In the genomic region with DNA sequence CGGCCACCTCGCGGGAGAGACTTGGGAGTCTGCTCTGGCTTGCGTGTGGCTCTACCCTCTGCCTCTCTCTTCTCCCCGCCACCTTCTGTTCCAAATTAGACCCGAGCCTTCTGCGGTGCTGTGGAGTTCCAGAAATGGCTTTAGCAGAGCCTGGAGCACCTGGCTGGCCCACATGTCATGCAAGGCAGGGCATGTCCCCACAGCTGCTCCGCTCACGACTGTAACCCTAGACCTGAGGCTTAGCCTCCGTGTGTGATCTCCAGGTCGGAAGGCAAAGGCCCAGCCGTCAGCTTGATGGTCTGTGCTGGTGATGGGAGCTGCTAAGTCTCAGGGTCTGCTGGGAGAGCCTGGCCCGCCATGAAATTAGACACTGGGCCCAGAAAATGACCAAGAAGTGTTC, we compare ENCODE assay signal across 20 mouse cellular contexts. TPM values are rescaled to one million over a fixed set of nuclear protein-coding genes. Genes with fewer than 3 reads are reported as not detected.
A peak's percentile ranks its signal among the peaks of the same experiment; 100 is the strongest.
DNase-seq lines count a peak whose midpoint lies in the region; ATAC-seq lines count a peak whose summit lies in the region.
"Had no signal": no experiment of that assay in that cellular context is flagged by ENCODE, and none has a peak within 500 bp of the region (broad histone marks: within the 10 kb centered on the region; RNA-seq: fewer than 3 reads in every experiment).

No protein-coding gene starts in this region.

- ATAC-seq in hindbrain, embryonic 16.5 days = no peak
- no peak for ATAC-seq in embryonic facial prominence, embryonic 11.5 days (replicated peaks; ENCODE audit: insufficient number of reproducible peaks, low FRiP score, low TSS enrichment, low read depth)
- ATAC-seq in forebrain, embryonic 16.5 days = no peak
- ATAC-seq: inflammation-experienced regulatory T-cells, adult 6 months had no signal

- H3K27ac ChIP-seq in hindbrain, embryonic 10.5 days = peak overlapping the region; percentile 13
- H3K27ac ChIP-seq in hindbrain, embryonic 16.5 days (ENCODE audit: low read depth, low read length) = no peak overlapping the region
- H3K27ac ChIP-seq in embryonic facial prominence, embryonic 11.5 days (replicated peaks; ENCODE audit: low read depth, low read length) = no peak overlapping the region
- no peak overlapping the region for H3K27ac ChIP-seq in forebrain, embryonic 16.5 days (ENCODE audit: low read length)
- H3K27ac ChIP-seq: forebrain, embryonic 12.5 days; hindbrain, embryonic 12.5 days; liver, embryonic 13.5 days; neural tube, embryonic 12.5 days had no signal

- H3K36me3 ChIP-seq in hindbrain, embryonic 10.5 days = no peaks in the 10 kb centered on the region
- no peaks in the 10 kb centered on the region for H3K36me3 ChIP-seq in hindbrain, embryonic 16.5 days (ENCODE audit: control insufficient read depth, insufficient read depth, low read length)
- H3K36me3 ChIP-seq in embryonic facial prominence, embryonic 11.5 days (replicated peaks; ENCODE audit: control insufficient read depth, insufficient read depth, low read depth, low read length) = no peaks in the 10 kb centered on the region
- no peaks in the 10 kb centered on the region for H3K36me3 ChIP-seq in forebrain, embryonic 16.5 days (ENCODE audit: control insufficient read depth, insufficient read depth)
- H3K36me3 ChIP-seq: forebrain, embryonic 12.5 days; hindbrain, embryonic 12.5 days; liver, embryonic 13.5 days; neural tube, embryonic 12.5 days had no signal

- 76% methylated on average over 13 of the region's 13 CpGs for WGBS in hindbrain, embryonic 10.5 days
- 91% methylated on average over 13 of the region's 13 CpGs for WGBS in hindbrain, embryonic 16.5 days
- 53% methylated on average over 13 of the region's 13 CpGs for WGBS in embryonic facial prominence, embryonic 11.5 days
- WGBS in forebrain, embryonic 16.5 days = 92% methylated on average over 13 of the region's 13 CpGs

- H3K27me3 ChIP-seq in hindbrain, embryonic 10.5 days (ENCODE audit: insufficient read depth, poor library complexity, severe bottlenecking) = peaks cover 15% of the 10 kb centered on the region; the same call in 1 of the 2 replicates
- peaks cover under 1% of the 10 kb centered on the region for H3K27me3 ChIP-seq in hindbrain, embryonic 16.5 days (replicated peaks; ENCODE audit: control insufficient read depth, insufficient read depth, low read length)
- no peaks in the 10 kb centered on the region for H3K27me3 ChIP-seq in embryonic facial prominence, embryonic 11.5 days (ENCODE audit: control insufficient read depth, insufficient read depth, low read length)
- H3K27me3 ChIP-seq in forebrain, embryonic 16.5 days (replicated peaks; ENCODE audit: control insufficient read depth, insufficient read depth, low read length) = no peaks in the 10 kb centered on the region
- H3K27me3 ChIP-seq: hindbrain, embryonic 12.5 days; neural tube, embryonic 12.5 days had no signal

- peaks cover 87% of the 10 kb centered on the region for H3K4me1 ChIP-seq in hindbrain, embryonic 10.5 days (replicated peaks)
- peaks cover 22% of the 10 kb centered on the region for H3K4me1 ChIP-seq in hindbrain, embryonic 16.5 days (ENCODE audit: control insufficient read depth, insufficient read depth, low read depth, low read length)
- H3K4me1 ChIP-seq in embryonic facial prominence, embryonic 11.5 days (ENCODE audit: control insufficient read depth, insufficient read depth, low read length) = peaks cover 15% of the 10 kb centered on the region
- peaks cover 25% of the 10 kb centered on the region for H3K4me1 ChIP-seq in forebrain, embryonic 16.5 days (replicated peaks; ENCODE audit: control insufficient read depth, insufficient read depth, low read length)
- H3K4me1 ChIP-seq: liver, embryonic 13.5 days had no signal

- H3K4me2 ChIP-seq in hindbrain, embryonic 16.5 days (ENCODE audit: low read length) = no peak overlapping the region
- H3K4me2 ChIP-seq in embryonic facial prominence, embryonic 11.5 days (ENCODE audit: low read depth, low read length) = no peak overlapping the region
- H3K4me2 ChIP-seq in forebrain, embryonic 16.5 days (ENCODE audit: low read length) = no peak overlapping the region
- H3K4me2 ChIP-seq: forebrain, embryonic 12.5 days; heart, embryonic 11.5 days; hindbrain, embryonic 12.5 days; liver, embryonic 13.5 days; lung, embryonic 14.5 days; neural tube, embryonic 12.5 days had no signal

- intact Hi-C loops in gastrocnemius, postnatal 14 days (cut with DNase I; ENCODE audit: low total_unique reads) = no loop called here

- H3K9ac ChIP-seq in hindbrain, embryonic 16.5 days (ENCODE audit: low read depth, low read length) = no peak overlapping the region
- H3K9ac ChIP-seq in embryonic facial prominence, embryonic 11.5 days (replicated peaks; ENCODE audit: low read length) = no peak overlapping the region
- no peak overlapping the region for H3K9ac ChIP-seq in forebrain, embryonic 16.5 days (replicated peaks; ENCODE audit: low read depth, low read length)
- H3K9ac ChIP-seq: forebrain, embryonic 12.5 days; hindbrain, embryonic 12.5 days; liver, embryonic 13.5 days; lung, embryonic 14.5 days; neural tube, embryonic 12.5 days had no signal

- no peaks in the 10 kb centered on the region for H3K9me3 ChIP-seq in hindbrain, embryonic 10.5 days
- H3K9me3 ChIP-seq in hindbrain, embryonic 16.5 days (ENCODE audit: control insufficient read depth, low read length) = no peaks in the 10 kb centered on the region
- no peaks in the 10 kb centered on the region for H3K9me3 ChIP-seq in embryonic facial prominence, embryonic 11.5 days (replicated peaks; ENCODE audit: control insufficient read depth, low read length)
- no peaks in the 10 kb centered on the region for H3K9me3 ChIP-seq in forebrain, embryonic 16.5 days (ENCODE audit: control insufficient read depth, low read length)
- H3K9me3 ChIP-seq: forebrain, embryonic 12.5 days; hindbrain, embryonic 12.5 days; liver, embryonic 13.5 days; neural tube, embryonic 12.5 days had no signal

- no peak for DNase-seq in hindbrain, embryonic 10.5 days (ENCODE audit: low spot score)
- peak; percentile 52 for DNase-seq in embryonic facial prominence, embryonic 11.5 days (ENCODE audit: low spot score)
- peak; percentile 64 for DNase-seq in gastrocnemius, postnatal 14 days
- DNase-seq in mesoderm, embryonic 11.5 days (ENCODE audit: low read depth, low spot score) = peak; percentile 59
- DNase-seq in frontal cortex, postnatal 36 days (ENCODE audit: low spot score in 2 of 2) = no peak
- DNase-seq: cerebellum, adult 8-10 months; heart, postnatal 10 days; kidney, adult 8-10 months; liver, embryonic 13.5 days; lung, embryonic 14.5 days; lung, postnatal 36 days; spleen, adult 18-20 months; thymus, postnatal 36 days had no signal

- H3K4me3 ChIP-seq in hindbrain, embryonic 10.5 days = no peak overlapping the region
- H3K4me3 ChIP-seq in hindbrain, embryonic 16.5 days (ENCODE audit: low read length) = no peak overlapping the region
- no peak overlapping the region for H3K4me3 ChIP-seq in embryonic facial prominence, embryonic 11.5 days (ENCODE audit: low read depth, low read length)
- H3K4me3 ChIP-seq in forebrain, embryonic 16.5 days (replicated peaks; ENCODE audit: low read length) = no peak overlapping the region
- H3K4me3 ChIP-seq: forebrain, embryonic 12.5 days; hindbrain, embryonic 12.5 days; liver, embryonic 13.5 days; neural tube, embryonic 12.5 days had no signal

RNA-seq across cellular contexts. Expression of a gene that starts 30.9 kb away (rescaled TPM):
- polyA plus RNA-seq in hindbrain, embryonic 10.5 days (2016; fragmentation: Nextera tagmentation; extraction: Ambion mirVana) = 14.3 and 22.9 TPM in 2 replicates
- polyA plus RNA-seq in hindbrain, embryonic 16.5 days (2015; fragmentation: Nextera tagmentation; extraction: Ambion mirVana) = 10.7 and 14.8 TPM in 2 replicates
- polyA plus RNA-seq in embryonic facial prominence, embryonic 11.5 days (2014; fragmentation: Nextera tagmentation; extraction: Ambion mirVana) = 7.5 and 8.1 TPM in 2 replicates
- 10 to 100 TPM; 22.7 to 28.7 TPM for total RNA-seq in gastrocnemius, postnatal 14 days (2021)
- polyA plus RNA-seq in forebrain, embryonic 16.5 days (2015; fragmentation: Nextera tagmentation; extraction: Ambion mirVana) = 26.9 and 34.9 TPM in 2 replicates

Comparison
In these comparisons a context has a peak if more than half of its experiments do, and no peak if none do; other contexts are left out.
1. DNase-seq: peak in embryonic facial prominence, embryonic 11.5 days (single experiment), gastrocnemius, postnatal 14 days (single experiment) and mesoderm, embryonic 11.5 days (single experiment); none in hindbrain, embryonic 10.5 days (single experiment) and frontal cortex, postnatal 36 days (0 of 2).